Mouse (Mus musculus) urinary bladder, adult 18-20 months (tissue): ENCODE results near the gene Ppip5k2.

Source experiments
- DNase-seq, 2 experiments: peaks; one replicate each; pipeline ENCODE4 v3.0.0; 2022; ENCODE audit warnings: low spot score in 2 of 2, mixed read lengths in 2 of 2

Gene Ppip5k2

DNA sequence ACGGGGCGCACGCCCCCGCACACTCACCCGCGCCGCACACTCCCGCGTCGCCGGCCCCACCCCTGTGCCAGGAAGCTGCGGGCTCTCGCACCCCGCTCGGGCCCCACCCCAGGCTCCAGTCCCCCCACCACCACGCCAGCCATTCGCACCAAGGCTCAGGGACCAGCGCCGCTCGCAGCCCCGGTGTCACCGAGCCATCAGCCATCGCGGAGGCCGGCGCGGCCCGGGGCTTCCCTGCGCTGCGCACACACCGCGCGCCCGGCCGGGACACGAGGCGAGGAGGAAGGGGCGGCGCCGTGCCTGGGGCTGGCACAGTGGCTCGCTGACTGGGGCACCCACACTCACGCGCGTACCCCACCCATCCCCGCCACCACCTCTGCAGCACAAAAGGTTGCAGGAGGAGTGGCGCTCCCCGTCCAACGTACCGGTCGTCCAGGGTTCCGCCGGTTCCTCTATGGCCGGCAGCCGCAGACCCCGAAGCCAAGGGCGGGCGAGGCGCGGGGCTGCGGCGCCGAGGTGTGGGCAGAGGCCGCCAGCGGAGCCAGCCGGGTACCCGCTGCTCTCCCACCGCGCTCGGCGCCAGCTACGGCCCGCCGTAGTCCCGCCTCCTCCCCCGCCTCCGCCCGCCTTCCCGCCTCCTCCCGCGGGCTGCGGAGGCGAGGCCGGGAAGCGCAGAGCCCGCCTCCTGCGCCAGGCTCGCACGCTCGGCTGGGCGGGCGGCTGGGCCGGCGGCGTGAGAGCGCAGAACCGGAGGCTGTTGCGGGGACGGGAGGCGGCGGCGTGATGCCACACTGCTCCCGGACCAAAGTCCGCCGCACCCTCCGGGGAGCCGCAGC lies 108.6 kb downstream of the Ppip5k2 start, which contains the start of gene D1Ertd622e:
Gene D1Ertd622e, minus strand, starts transcription at position 669 of the 836 bp plus-strand sequence.
- peak; percentile 73 to 77 for DNase-seq

DNA sequence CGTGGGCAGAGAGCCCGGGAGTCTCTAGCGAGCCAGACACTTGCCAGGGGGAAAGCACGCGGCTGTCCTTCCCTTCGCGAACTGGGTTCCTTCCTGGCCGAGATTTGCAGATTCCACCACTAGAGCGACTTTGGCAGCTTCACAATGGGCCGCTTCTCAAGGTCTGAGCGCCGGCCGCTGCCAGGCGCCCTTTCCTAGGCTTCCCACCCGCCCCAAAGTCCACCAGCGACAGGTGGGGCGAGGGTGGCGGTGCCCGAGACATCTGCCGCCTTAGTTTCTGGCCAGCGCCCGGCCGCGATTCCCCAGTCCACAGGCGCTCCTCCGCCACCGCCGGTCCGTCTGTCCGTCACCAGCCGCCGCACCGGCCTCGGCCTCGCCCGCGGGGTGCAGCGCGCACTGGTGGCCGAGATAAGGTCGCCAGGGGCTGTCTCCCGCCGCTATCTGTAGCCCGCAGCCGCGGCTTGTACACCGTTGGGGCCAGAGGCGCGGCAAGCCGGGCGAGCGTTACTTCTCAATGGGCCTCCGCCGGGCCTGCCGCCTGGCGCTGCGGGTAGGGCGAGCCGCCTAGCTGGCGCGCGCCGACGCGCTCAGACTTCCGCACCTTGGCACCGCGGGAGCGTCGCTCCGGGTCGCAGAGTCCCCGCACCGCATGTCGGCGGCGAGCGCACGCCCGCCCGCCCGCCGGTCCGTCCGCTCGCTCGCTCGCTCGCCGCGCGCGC lies 109.4 kb downstream of the Ppip5k2 start:
- DNase-seq: peak; percentile 36 to 70

DNA sequence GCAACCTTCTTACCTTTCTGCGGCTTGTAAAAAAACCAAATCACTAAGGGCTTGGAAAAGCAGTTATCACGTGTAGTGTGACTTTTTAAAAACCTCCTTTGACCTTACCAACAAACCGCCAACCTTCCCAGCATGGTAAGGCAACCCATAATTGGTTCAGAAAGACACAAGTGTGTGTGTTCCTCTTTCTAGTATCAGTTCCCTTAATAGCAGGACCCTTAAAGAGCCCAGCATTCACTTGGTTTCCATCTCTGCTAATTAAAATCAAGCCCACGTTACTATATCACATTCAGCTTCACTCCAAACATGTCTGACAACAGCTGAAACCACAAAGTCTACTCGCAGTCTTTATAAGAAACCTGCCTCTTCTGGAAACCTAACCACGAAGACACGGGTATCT lies 110.8 kb downstream of the Ppip5k2 start:
- no peak for DNase-seq

DNA sequence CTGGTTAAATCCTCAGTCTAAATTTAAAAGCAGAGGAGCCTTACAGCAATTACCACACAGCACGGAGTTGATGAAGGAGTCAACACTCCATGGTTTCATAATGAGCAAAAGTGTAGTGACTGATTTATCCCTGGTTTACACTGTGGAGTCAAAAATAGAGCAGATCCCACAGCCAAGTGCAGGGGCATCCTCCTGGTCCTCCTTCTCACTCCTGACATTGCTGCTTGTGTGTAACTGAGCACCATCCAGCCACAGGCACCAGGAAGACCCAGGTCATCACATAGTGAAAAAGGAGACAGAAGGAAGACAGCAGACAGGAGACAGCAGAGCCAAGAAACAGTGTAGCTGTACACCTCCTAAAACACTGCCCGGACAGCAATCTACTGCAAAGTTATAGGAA lies 112.4 kb downstream of the Ppip5k2 start:
- DNase-seq: no peak

DNA sequence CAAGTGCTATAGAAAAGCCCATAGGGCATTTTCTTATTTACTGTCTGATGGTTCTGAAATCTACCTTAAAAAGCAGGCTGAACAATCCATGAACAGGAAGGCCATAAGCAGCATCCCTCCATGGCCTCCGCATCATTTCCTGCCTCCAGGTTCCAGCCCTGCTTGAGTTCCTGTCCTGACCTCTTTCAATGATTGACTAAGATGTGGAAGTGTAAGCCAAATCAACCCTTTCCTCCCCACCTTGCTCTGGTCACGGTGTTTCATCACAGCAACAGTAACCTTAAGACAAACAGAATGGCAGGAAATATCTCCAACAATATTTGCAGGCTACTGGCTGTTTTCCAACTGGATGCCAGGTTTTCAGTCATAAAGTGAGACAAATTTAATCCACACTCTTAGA lies 113.0 kb downstream of the Ppip5k2 start:
- DNase-seq: no peak
